ENCODE assay signal across 10 mouse cellular contexts in the genomic region with DNA sequence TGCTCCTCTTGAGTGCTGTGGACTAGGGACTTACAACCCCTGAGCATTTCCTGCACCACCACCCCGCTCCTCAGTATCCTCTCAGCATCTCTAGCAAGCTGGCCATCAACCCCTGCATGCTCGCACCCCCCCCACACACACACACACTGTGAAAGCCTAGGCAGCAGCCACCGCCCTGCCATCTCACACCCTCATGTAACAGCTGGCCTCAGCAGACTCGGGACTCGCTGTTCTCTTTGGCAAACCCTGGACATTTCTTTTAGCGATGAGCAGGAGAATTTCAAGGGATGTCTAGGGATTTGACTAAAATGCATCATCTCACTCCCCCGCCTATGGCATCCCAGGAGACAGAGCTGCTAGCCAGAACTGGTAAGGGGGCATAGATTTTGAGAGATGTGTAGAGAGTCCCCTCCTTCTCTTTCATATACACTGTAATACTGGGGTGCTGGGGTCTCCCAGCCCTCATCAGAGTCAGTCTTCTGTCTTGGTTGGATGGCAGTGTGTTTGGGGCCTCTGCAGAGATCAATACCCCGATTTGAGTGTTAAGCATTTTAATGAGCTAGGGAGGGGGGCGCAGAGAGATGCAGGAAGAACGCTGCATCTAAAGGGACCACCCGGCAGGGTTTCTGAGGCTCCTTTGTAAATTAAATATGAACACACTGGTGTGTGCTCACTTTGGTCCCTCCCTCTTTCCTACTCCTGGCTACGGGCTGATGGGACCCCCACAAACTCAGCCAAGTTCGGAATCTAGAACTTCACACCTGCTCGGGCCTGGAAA. TPM values are rescaled to one million over a fixed set of nuclear protein-coding genes. Genes with fewer than 3 reads are reported as not detected.
DNase-seq lines count a peak whose midpoint lies in the region; ATAC-seq and TF ChIP-seq lines count a peak whose summit lies in the region.
"Had no signal": no experiment of that assay in that cellular context is flagged by ENCODE, and none has a peak within 500 bp of the region (broad histone marks: within the 10 kb centered on the region; RNA-seq: fewer than 3 reads in every experiment).

No protein-coding gene starts in this region.

- H3K4me1 ChIP-seq in embryonic facial prominence, embryonic 10.5 days = peaks cover 62% of the 10 kb centered on the region
- peaks cover 30% of the 10 kb centered on the region for H3K4me1 ChIP-seq in hindbrain, embryonic 14.5 days (replicated peaks; ENCODE audit: control insufficient read depth, insufficient read depth, low read length)
- H3K4me1 ChIP-seq in midbrain, embryonic 16.5 days (ENCODE audit: control insufficient read depth, insufficient read depth, low read length) = peaks cover 23% of the 10 kb centered on the region
- H3K4me1 ChIP-seq in lung, adult 2 months (ENCODE audit: control insufficient read depth, insufficient read depth, low read length) = peaks cover 5% of the 10 kb centered on the region; the same call in 1 of the 2 replicates

- peaks cover 92% of the 10 kb centered on the region for H3K27me3 ChIP-seq in embryonic facial prominence, embryonic 10.5 days (replicated peaks; ENCODE audit: low read depth, poor library complexity, severe bottlenecking)
- H3K27me3 ChIP-seq in hindbrain, embryonic 14.5 days (ENCODE audit: control insufficient read depth, insufficient read depth, low read length) = peaks cover 73% of the 10 kb centered on the region
- peaks cover 40% of the 10 kb centered on the region for H3K27me3 ChIP-seq in midbrain, embryonic 16.5 days (ENCODE audit: control insufficient read depth, insufficient read depth, low read depth, low read length)

- ATAC-seq in hindbrain, embryonic 14.5 days (ENCODE audit: low FRiP score) = no peak
- no peak for ATAC-seq in midbrain, embryonic 16.5 days

- no peak for TF ChIP-seq POLR2A in lung, adult 2 months (IDR thresholded peaks at IDR 0.05; ENCODE audit: borderline replicate concordance, extremely low read depth, low read depth, low read length)

- peak overlapping the region; percentile 53 for H3K4me2 ChIP-seq in hindbrain, embryonic 14.5 days (replicated peaks)
- H3K4me2 ChIP-seq in midbrain, embryonic 16.5 days (ENCODE audit: low read length) = peak overlapping the region; percentile 80

- no peak for TF ChIP-seq CTCF in lung, adult 2 months (IDR thresholded peaks at IDR 0.05; ENCODE audit: insufficient read depth, low read length)

- H3K9ac ChIP-seq in hindbrain, embryonic 14.5 days = peak overlapping the region; percentile 51
- peak overlapping the region; percentile 62 for H3K9ac ChIP-seq in midbrain, embryonic 16.5 days (ENCODE audit: low read depth, low read length)

- H3K9me3 ChIP-seq in embryonic facial prominence, embryonic 10.5 days = no peaks in the 10 kb centered on the region
- H3K9me3 ChIP-seq in hindbrain, embryonic 14.5 days (ENCODE audit: control insufficient read depth, low read length) = no peaks in the 10 kb centered on the region
- H3K9me3 ChIP-seq in midbrain, embryonic 16.5 days (replicated peaks; ENCODE audit: control insufficient read depth, low read length, poor library complexity, severe bottlenecking) = no peaks in the 10 kb centered on the region

- WGBS in embryonic facial prominence, embryonic 10.5 days = 4% methylated on average over 14 of the region's 14 CpGs
- 2% methylated on average over 14 of the region's 14 CpGs for WGBS in hindbrain, embryonic 14.5 days
- WGBS in midbrain, embryonic 16.5 days = 4% methylated on average over 14 of the region's 14 CpGs
- 9% methylated on average over 14 of the region's 14 CpGs for WGBS in lung, adult 2 months

- peak overlapping the region; percentile 50 for H3K4me3 ChIP-seq in embryonic facial prominence, embryonic 10.5 days
- H3K4me3 ChIP-seq in hindbrain, embryonic 14.5 days (replicated peaks; ENCODE audit: low read length) = peak overlapping the region; percentile 31
- H3K4me3 ChIP-seq in midbrain, embryonic 16.5 days (ENCODE audit: low read depth, low read length) = peak overlapping the region; percentile 45
- H3K4me3 ChIP-seq in lung, adult 2 months (replicated peaks; ENCODE audit: extremely low read depth, low read depth, low read length) = no peak overlapping the region
- H3K4me3 ChIP-seq: heart, adult 2 months had no signal

- H3K27ac ChIP-seq in embryonic facial prominence, embryonic 10.5 days (replicated peaks) = peak overlapping the region; percentile 62; the same call in 1 of the 2 replicates
- H3K27ac ChIP-seq in hindbrain, embryonic 14.5 days = peak overlapping the region; percentile 72
- H3K27ac ChIP-seq in midbrain, embryonic 16.5 days (ENCODE audit: low read length) = peak overlapping the region; percentile 76
- H3K27ac ChIP-seq: heart, adult 2 months had no signal

- peak; percentile 21 for DNase-seq in embryo, embryonic 10.5 days (ENCODE audit: low spot score)
- DNase-seq in embryo, embryonic 10 days (ENCODE audit: low spot score) = no peak
- peak; percentile 38 for DNase-seq in embryonic facial prominence, embryonic 10.5 days (ENCODE audit: low spot score)
- DNase-seq in hindbrain, embryonic 14.5 days (ENCODE audit: low spot score) = peak; percentile 25
- no peak for DNase-seq in lung, adult 2 months
- DNase-seq in adrenal gland, postnatal 25 days = no peak
- DNase-seq in spleen, postnatal 14 days (ENCODE audit: low spot score in 2 of 2) = no peak
- DNase-seq: cerebellum, adult 8-10 months; heart, adult 2 months had no signal

- no peaks in the 10 kb centered on the region for H3K36me3 ChIP-seq in embryonic facial prominence, embryonic 10.5 days (replicated peaks)
- no peaks in the 10 kb centered on the region for H3K36me3 ChIP-seq in hindbrain, embryonic 14.5 days (replicated peaks; ENCODE audit: control insufficient read depth, insufficient read depth)
- H3K36me3 ChIP-seq in midbrain, embryonic 16.5 days (ENCODE audit: control insufficient read depth, insufficient read depth, low read length) = no peaks in the 10 kb centered on the region

RNA-seq across cellular contexts. Expression of a gene that starts 1.2 kb away (rescaled TPM):
- 13.8 and 18.2 TPM in 2 replicates for polyA plus RNA-seq in embryonic facial prominence, embryonic 10.5 days (2016; fragmentation: Nextera tagmentation; extraction: Ambion mirVana)
- polyA plus RNA-seq in hindbrain, embryonic 14.5 days (2014; fragmentation: Nextera tagmentation; extraction: Ambion mirVana) = 30.4 and 34.8 TPM in 2 replicates
- polyA plus RNA-seq in midbrain, embryonic 16.5 days (2015; fragmentation: Nextera tagmentation; extraction: Ambion mirVana) = 24.4 and 26.2 TPM in 2 replicates
- polyA plus RNA-seq in lung, adult 2 months (2012; rRNA removed) = 62.6 and 74.0 TPM in 2 replicates
- total RNA-seq in adrenal gland, postnatal 25 days (2021) = 10.0 and 13.3 TPM in 2 replicates

RNA-seq across cellular contexts. Expression of a gene that starts 1.3 kb away (rescaled TPM):
- 1.5 and 2.2 TPM in 2 replicates for polyA plus RNA-seq in embryonic facial prominence, embryonic 10.5 days (2016; fragmentation: Nextera tagmentation; extraction: Ambion mirVana)
- polyA plus RNA-seq in hindbrain, embryonic 14.5 days (2014; fragmentation: Nextera tagmentation; extraction: Ambion mirVana) = 7.2 and 17.2 TPM in 2 replicates
- 38.0 and 42.3 TPM in 2 replicates for polyA plus RNA-seq in midbrain, embryonic 16.5 days (2015; fragmentation: Nextera tagmentation; extraction: Ambion mirVana)
- 0.11 and 0.90 TPM in 2 replicates for polyA plus RNA-seq in lung, adult 2 months (2012; rRNA removed)
- 0.64 and 1.7 TPM in 2 replicates for total RNA-seq in adrenal gland, postnatal 25 days (2021)

RNA-seq across cellular contexts. Expression of a gene that starts 46.7 kb away (rescaled TPM):
- polyA plus RNA-seq in embryonic facial prominence, embryonic 10.5 days (2016; fragmentation: Nextera tagmentation; extraction: Ambion mirVana) = 17.2 and 17.6 TPM in 2 replicates
- polyA plus RNA-seq in hindbrain, embryonic 14.5 days (2014; fragmentation: Nextera tagmentation; extraction: Ambion mirVana) = 4.3 and 4.4 TPM in 2 replicates
- polyA plus RNA-seq in midbrain, embryonic 16.5 days (2015; fragmentation: Nextera tagmentation; extraction: Ambion mirVana) = 3.5 and 3.9 TPM in 2 replicates
- polyA plus RNA-seq in lung, adult 2 months (2012; rRNA removed) = 24.0 and 29.6 TPM in 2 replicates
- total RNA-seq in adrenal gland, postnatal 25 days (2021) = 23.6 and 35.1 TPM in 2 replicates

RNA-seq across cellular contexts. Expression of a gene that starts 50.1 kb away (rescaled TPM):
- polyA plus RNA-seq in embryonic facial prominence, embryonic 10.5 days (2016; fragmentation: Nextera tagmentation; extraction: Ambion mirVana) = 28.4 and 30.2 TPM in 2 replicates
- 103 TPM in 2 replicates for polyA plus RNA-seq in hindbrain, embryonic 14.5 days (2014; fragmentation: Nextera tagmentation; extraction: Ambion mirVana)
- 134 and 144 TPM in 2 replicates for polyA plus RNA-seq in midbrain, embryonic 16.5 days (2015; fragmentation: Nextera tagmentation; extraction: Ambion mirVana)
- polyA plus RNA-seq in lung, adult 2 months (2012; rRNA removed) = 38.8 and 52.2 TPM in 2 replicates
- 18.2 and 29.6 TPM in 2 replicates for total RNA-seq in adrenal gland, postnatal 25 days (2021)

Comparison
In these comparisons a context has a peak if more than half of its experiments do, and no peak if none do; other contexts are left out.
1. DNase-seq: peak in embryo, embryonic 10.5 days (single experiment), embryonic facial prominence, embryonic 10.5 days (single experiment) and hindbrain, embryonic 14.5 days (single experiment); none in embryo, embryonic 10 days (single experiment), lung, adult 2 months (single experiment), adrenal gland, postnatal 25 days (single experiment) and spleen, postnatal 14 days (0 of 2).
2. Peak in every context shown above with its lines, with median percentiles within 50 percentile points of each other: H3K27ac ChIP-seq.